Mouse (Mus musculus) limb, embryonic 12.5 days (tissue): Measurements from ENCODE around the gene S100a4. TPM values are rescaled to one million over a fixed set of nuclear protein-coding genes. Genes with fewer than 3 reads are reported as not detected.
A peak's percentile ranks its signal among the peaks of the same experiment; 100 is the strongest.

Experiments used
- ATAC-seq: fragments of 200-750 bp; cut with Nextera tagmentation; 2 replicates; pipeline ENCODE4 v1.8.0; 2017; ENCODE audit warnings: low read depth, moderate TSS enrichment; ENCODE audit not compliant: insufficient number of reproducible peaks, insufficient read depth, low FRiP score, low TSS enrichment
- H3K27ac ChIP-seq: fragments of 300-500 bp; sonication (generic); 2 replicates; pipeline ENCODE4 v1.5.1; 2016; ENCODE audit warnings: mild to moderate bottlenecking, moderate library complexity
- H3K27me3 ChIP-seq: fragments of 300-500 bp; sonication (generic); 2 replicates; pipeline ENCODE4 v1.6.1; 2016; ENCODE audit warnings: mild to moderate bottlenecking, moderate library complexity
- H3K36me3 ChIP-seq: fragments of 300-500 bp; sonication (generic); 2 replicates; pipeline ENCODE4 v1.6.1; 2016; ENCODE audit warnings: mild to moderate bottlenecking, moderate library complexity
- H3K4me1 ChIP-seq: fragments of 300-500 bp; sonication (generic); replicated peaks from 2 replicates; pipeline ENCODE4 v1.6.1; 2016
- H3K4me2 ChIP-seq: fragments of 300-500 bp; sonication (generic); 2 replicates; pipeline ENCODE4 v1.6.1; 2016; ENCODE audit warnings: mild to moderate bottlenecking, moderate library complexity
- H3K4me3 ChIP-seq: fragments of 300-500 bp; sonication (generic); replicated peaks from 2 replicates; pipeline ENCODE4 v1.5.1; 2016; ENCODE audit warnings: mild to moderate bottlenecking
- H3K9ac ChIP-seq: fragments of 300-500 bp; sonication (generic); replicated peaks from 2 replicates; pipeline ENCODE4 v1.6.1; 2016; ENCODE audit warnings: mild to moderate bottlenecking, moderate library complexity
- H3K9me3 ChIP-seq: fragments of 300-500 bp; sonication (generic); 2 replicates; pipeline ENCODE4 v1.6.1; 2016; ENCODE audit warnings: mild to moderate bottlenecking, moderate library complexity
- WGBS: fragments of 180-500 bp; shearing (Covaris S2); methylation state at CpG from one replicate; pipeline ENCODE4 v1.1.7; 2016; 5-methylcytosine and 5-hydroxymethylcytosine counted together
- polyA plus RNA-seq: library from polyadenylated mRNA; unstranded; fragments of >200 nt; fragmentation: Nextera tagmentation; extraction: Ambion mirVana; gene quantifications from 2 replicates; pipeline ENCODE4 v1.2.1, GENCODE M21; 2016

S100a4 gene
- polyA plus RNA-seq, 1 experiment from 2014 or later = 3.5 TPM

DNA sequence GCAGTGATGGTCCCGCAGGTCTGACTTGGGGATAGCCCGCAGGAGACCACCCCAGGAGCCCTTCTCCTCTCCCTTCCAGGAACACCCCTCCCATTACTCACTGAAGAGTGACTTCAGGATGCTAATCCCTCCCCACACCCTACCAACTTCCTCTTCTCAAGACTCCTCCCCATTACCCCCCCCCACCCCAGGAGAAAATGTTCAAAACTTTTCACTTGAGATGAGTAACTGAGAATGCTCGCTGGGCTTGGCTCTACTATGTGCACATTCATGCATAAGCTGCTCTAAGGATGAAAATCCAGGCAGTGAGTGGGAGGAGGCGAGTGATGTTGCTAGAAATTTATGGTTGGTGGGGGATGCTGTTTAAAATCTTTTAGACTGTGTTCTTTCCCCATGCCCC, 8.5 kb downstream of the S100a4 start:
- H3K36me3 ChIP-seq = no peaks in the 10 kb centered on the region

DNA sequence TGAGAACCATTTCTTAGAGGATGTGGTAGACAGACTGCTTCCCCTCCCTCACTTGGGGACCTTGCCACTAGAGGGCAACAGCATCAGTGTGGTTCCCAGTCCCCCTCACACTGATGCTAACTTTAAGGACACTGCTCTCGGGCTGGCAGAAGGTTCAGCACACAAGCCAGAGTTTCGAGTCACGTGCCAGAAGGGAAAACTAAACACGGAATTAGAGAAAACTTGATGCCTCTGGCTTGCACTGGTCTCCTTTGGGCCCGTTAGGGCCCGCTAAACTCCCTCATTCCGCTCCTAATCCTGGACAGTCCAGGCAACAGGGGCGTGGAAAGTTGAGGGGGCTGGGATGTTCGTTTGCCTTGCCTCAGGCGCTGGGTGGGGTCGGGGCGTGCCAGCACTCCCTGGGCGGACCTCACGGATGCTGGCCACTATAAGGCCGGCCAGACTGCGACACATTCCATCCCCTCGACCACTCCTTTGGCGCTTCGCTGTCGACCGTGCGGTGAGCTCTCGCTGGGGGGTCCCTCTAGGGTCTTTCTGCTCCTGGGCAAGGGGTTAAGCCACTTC, 9.2 kb downstream of the S100a4 start, which contains the start of gene S100a6:
Gene S100a6 (plus strand): TSS at position 155 of the 564 bp plus-strand sequence.
- Histone ChIP-seq H3K4me3 (peak within 1 kb of the TSS; percentile 42), H3K4me2 (peak within 1 kb of the TSS; percentile 78), H3K27me3 (no peaks in the 10 kb centered on the region), H3K36me3 (no peaks in the 10 kb centered on the region), H3K9me3 (0 out of 2 replicates have a peak, but pooled peaks cover 2% of the 10 kb centered on the region), H3K9ac (peak within 1 kb of the TSS; percentile 48), H3K4me1 (peaks cover 17% of the 10 kb centered on the region), H3K27ac (no peak within 1 kb of the TSS)
- WGBS = under 1% methylated on average over 23 of the region's 23 CpGs
- ATAC-seq = peak; percentile 77; the same call in 1 of the 2 replicates

More for the DNA sequence above, 8.5 kb downstream of the S100a4 start:
- H3K27ac ChIP-seq = no peak overlapping the region
- no peak overlapping the region for H3K4me2 ChIP-seq
- ATAC-seq = no peak
- 66% methylated on average over 4 of the region's 4 CpGs for WGBS
- peaks cover 17% of the 10 kb centered on the region for H3K4me1 ChIP-seq
- no peak overlapping the region for H3K9ac ChIP-seq
- no peaks in the 10 kb centered on the region for H3K9me3 ChIP-seq
- H3K4me3 ChIP-seq = no peak overlapping the region
- no peaks in the 10 kb centered on the region for H3K27me3 ChIP-seq

DNA sequence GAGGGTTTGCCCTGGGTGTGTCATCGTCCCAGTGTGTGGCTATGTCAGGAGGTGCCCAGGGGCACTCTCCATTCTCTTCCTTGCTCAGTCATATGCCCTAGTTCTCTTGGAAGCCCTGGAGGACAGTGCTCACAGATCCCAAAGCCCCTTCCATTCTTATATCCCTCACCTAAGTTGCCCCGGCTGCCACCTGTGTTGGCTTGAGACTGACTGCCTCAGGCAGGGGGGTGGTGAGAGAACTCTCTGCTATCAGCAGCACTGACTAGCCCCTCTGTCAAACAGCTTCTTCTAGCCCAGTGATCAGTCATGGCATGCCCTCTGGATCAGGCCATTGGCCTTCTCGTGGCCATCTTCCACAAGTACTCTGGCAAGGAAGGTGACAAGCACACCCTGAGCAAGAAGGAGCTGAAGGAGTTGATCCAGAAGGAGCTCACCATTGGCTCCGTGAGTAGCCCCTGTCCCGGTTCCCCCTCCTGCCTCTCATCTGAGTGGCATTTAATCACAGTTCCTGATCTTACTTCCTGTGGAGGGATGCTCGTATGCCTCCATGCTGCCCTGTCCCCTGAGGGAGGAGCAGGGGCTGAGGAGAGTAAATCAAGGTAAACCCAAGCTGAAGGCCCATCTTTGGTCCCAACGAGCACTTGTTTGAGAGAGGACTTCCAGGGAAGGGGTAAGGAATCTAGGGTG, 10.0 kb downstream of the S100a4 start:
- H3K9ac ChIP-seq = no peak overlapping the region
- no peak overlapping the region for H3K27ac ChIP-seq
- H3K9me3 ChIP-seq = 0 out of 2 replicates have a peak, but pooled peaks cover 2% of the 10 kb centered on the region
- no peaks in the 10 kb centered on the region for H3K27me3 ChIP-seq
- H3K4me1 ChIP-seq = peaks cover 17% of the 10 kb centered on the region
- peak overlapping the region; percentile 78 for H3K4me2 ChIP-seq
- H3K4me3 ChIP-seq = peak overlapping the region; percentile 42
- no peaks in the 10 kb centered on the region for H3K36me3 ChIP-seq
- 60% methylated on average over 7 of the region's 7 CpGs for WGBS
- no peak; the same call in 1 of the 2 replicates for ATAC-seq

DNA sequence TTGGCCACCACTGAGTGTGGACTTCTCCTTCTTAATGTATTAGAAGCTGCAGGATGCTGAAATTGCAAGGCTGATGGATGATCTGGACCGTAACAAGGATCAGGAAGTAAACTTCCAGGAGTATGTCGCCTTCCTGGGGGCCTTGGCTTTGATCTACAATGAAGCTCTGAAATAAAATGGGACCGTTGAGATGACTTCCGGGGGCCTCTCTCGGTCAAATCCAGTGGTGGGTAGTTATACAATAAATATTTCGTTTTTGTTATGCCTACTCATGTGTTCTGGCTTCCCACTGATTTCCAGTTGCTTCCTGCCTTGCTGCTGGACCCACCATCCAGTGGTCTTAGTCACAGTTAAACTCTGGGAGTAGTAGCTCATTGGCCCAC, 10.6 kb downstream of the S100a4 start:
- H3K4me3 ChIP-seq = no peak overlapping the region
- ATAC-seq = no peak
- no peaks in the 10 kb centered on the region for H3K36me3 ChIP-seq

DNA sequence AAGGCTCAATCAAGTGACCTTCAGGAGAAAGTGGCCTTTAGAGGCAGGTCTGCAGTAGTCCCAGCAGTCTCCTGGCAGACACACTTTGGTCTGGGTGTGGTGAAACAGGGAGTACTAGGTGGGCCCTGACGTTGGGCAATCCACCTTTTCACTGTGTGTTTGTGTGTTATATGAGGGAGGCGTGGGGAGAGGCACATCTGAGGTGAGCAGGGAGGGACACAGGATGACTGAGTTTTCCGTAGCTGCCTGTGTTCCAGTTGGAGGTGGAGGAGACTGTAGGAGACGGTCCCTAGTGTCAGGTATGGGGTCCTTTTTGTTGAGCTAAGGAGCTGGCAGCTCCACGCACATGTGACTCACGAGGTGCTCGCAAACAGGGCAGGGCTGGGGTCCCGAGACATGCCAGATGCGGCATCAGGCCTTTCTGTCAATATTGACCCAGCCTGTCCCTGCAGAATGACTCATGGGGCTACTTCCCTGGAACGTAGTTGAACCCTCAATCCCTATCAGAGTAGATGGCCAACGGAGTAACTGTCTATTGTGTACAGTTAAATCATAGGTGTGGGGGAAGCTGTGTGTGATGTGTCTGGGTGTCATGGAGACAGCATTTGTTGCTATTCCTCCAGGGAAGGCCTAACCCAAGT, 11.2 kb downstream of the S100a4 start:
- Histone ChIP-seq H3K36me3 (no peaks in the 10 kb centered on the region), H3K27me3 (no peaks in the 10 kb centered on the region), H3K9ac (no peak overlapping the region), H3K27ac (no peak overlapping the region), H3K4me1 (peaks cover 17% of the 10 kb centered on the region), H3K4me2 (no peak overlapping the region), H3K4me3 (no peak overlapping the region), H3K9me3 (0 out of 2 replicates have a peak, but pooled peaks cover 2% of the 10 kb centered on the region)
- 74% methylated on average over 11 of the region's 11 CpGs for WGBS
- ATAC-seq = no peak

More for the DNA sequence above, 10.6 kb downstream of the S100a4 start:
- WGBS = 83% methylated on average over 6 of the region's 6 CpGs
- H3K4me1 ChIP-seq = peaks cover 17% of the 10 kb centered on the region
- H3K9ac ChIP-seq = no peak overlapping the region
- no peak overlapping the region for H3K4me2 ChIP-seq
- H3K27ac ChIP-seq = no peak overlapping the region
- H3K9me3 ChIP-seq = 0 out of 2 replicates have a peak, but pooled peaks cover 2% of the 10 kb centered on the region
- no peaks in the 10 kb centered on the region for H3K27me3 ChIP-seq

DNA sequence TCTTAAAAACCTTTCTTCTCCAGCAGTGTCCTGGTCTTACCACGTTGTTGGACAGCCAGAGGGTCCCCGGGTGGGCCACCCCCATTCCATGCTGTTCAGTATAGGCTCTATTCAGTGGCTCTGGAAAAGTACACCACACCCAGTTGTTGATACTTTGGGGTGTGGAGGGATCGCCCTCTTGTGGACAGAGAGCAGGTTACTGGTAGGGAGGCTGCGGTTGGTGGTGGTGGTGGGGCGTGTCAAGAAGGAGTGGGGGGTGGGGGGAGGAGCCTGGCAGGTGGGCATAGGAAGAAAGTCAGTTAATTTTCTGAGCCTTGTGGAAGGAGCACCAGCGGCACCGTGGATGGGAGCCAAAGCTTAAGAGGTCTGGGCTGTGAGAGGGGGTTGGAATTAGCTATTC, 11.8 kb downstream of the S100a4 start:
- no peak overlapping the region for H3K9ac ChIP-seq
- H3K4me2 ChIP-seq = no peak overlapping the region
- H3K36me3 ChIP-seq = no peaks in the 10 kb centered on the region
- WGBS = 9% methylated on average over 7 of the region's 7 CpGs
- H3K4me1 ChIP-seq = peaks cover 16% of the 10 kb centered on the region
- peak; percentile 39 for ATAC-seq
- no peak overlapping the region for H3K4me3 ChIP-seq
- H3K27me3 ChIP-seq = no peaks in the 10 kb centered on the region
- 0 out of 2 replicates have a peak, but pooled peaks cover 2% of the 10 kb centered on the region for H3K9me3 ChIP-seq
- no peak overlapping the region for H3K27ac ChIP-seq

DNA sequence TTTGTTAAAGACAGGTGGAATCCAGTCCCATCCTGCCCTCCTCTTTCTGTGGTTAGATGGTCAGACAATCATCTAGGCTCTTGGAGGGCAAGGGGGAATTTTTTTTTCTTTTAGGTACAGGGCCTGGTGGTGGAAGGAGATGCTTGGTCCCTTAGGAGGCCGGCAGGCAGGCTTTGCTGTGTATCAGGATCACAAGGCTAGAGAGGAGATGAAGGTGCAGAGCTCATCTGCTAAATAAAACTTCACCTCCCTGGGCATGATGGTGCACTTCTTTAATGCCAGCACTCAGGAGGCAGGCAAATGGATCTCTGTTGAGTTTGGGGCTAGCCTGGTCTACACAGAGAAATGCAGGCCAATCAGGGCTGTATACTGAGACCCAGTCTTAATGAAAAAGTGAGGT, 12.3 kb downstream of the S100a4 start:
- H3K4me1 ChIP-seq = peaks cover 11% of the 10 kb centered on the region; the same call in 1 of the 2 replicates
- H3K9me3 ChIP-seq = 0 out of 2 replicates have a peak, but pooled peaks cover 2% of the 10 kb centered on the region
- no peak overlapping the region for H3K27ac ChIP-seq
- H3K36me3 ChIP-seq = no peaks in the 10 kb centered on the region
- H3K4me3 ChIP-seq = no peak overlapping the region
- no peaks in the 10 kb centered on the region for H3K27me3 ChIP-seq
- no peak for ATAC-seq
- H3K4me2 ChIP-seq = no peak overlapping the region
- 95% methylated on average over 1 of the region's 1 CpGs for WGBS
- no peak overlapping the region for H3K9ac ChIP-seq

DNA sequence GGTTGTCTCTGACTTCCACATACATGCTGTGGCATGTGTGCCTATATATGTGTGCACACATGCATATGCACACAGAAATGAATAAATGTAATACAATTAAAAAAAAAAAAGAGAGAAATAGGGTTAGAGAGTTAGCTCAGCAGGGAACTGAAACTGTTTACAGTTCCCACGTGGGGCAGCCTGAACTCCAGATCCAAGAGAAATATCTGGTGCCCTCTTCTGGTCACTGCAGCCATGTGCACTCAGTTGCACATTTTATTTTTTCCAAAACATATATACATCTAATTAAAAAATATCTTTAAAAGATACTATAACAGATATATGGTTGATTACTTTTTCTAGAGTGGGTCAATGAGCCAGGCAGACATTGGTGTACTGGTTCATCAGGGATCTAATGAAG, 14.0 kb downstream of the S100a4 start:
- H3K36me3 ChIP-seq = no peaks in the 10 kb centered on the region
- 22% methylated on average over 1 of the region's 1 CpGs for WGBS
- H3K4me2 ChIP-seq = no peak overlapping the region
- no peak overlapping the region for H3K4me3 ChIP-seq
- no peak overlapping the region for H3K27ac ChIP-seq
- ATAC-seq = no peak
- peaks cover 11% of the 10 kb centered on the region; the same call in 1 of the 2 replicates for H3K4me1 ChIP-seq
- no peaks in the 10 kb centered on the region for H3K27me3 ChIP-seq
- H3K9ac ChIP-seq = no peak overlapping the region
- 0 out of 2 replicates have a peak, but pooled peaks cover 2% of the 10 kb centered on the region for H3K9me3 ChIP-seq

DNA sequence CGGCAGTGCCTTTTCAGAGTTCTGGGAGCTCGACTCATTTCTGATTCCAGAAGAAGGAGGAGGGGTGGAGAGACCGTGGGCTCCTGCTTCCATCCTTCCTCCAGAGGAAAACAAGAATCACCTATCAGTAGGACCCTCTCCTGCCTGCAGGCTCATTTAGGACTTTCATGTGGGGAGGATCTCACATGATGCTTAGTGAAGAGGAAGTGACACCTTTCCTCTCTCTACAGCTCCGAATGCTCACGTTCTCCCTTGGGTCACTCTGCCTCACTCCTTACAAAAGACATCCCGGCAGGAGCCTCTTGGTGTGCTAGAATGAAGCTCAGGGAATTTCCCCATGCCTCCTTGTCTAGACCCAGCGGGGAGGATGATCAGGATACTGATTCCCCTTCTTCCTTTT, 18.0 kb downstream of the S100a4 start:
- Histone ChIP-seq H3K27me3 (no peaks in the 10 kb centered on the region), H3K4me2 (no peak overlapping the region), H3K27ac (no peak overlapping the region), H3K9me3 (0 out of 2 replicates have a peak, but pooled peaks cover 2% of the 10 kb centered on the region), H3K4me1 (peaks cover 11% of the 10 kb centered on the region), H3K9ac (no peak overlapping the region), H3K36me3 (no peaks in the 10 kb centered on the region), H3K4me3 (no peak overlapping the region)
- 55% methylated on average over 7 of the region's 7 CpGs for WGBS
- no peak for ATAC-seq

DNA sequence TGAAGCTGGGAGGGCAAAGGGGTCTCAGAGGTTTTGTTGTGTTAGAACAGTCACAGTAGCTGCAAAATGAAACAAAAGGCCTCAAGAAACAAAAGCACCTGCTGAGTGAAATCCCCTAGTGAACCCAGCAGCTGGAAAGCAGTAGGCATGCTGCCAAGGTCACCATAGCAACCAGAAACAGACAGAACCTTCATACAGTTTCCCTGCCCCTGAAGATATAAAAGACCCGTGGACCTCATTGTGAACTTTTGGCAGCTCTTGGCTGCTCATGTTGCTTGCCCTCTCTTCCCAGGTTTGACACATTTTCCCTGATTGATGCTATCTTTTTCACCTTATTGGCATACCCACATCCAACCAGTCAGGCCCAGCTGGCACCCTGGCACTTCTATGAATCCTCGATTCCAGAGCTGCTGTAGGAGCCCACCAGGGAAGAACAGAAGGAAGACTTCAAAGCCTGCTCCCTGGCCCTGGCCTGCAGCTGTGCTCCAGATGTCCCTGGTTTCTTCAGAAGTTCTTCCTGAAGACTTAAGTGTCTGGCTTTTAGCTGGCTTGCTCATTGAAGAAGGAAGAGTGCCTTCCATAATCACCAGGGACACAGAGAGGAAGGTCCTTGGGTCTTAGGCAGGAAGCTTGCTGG, 20.0 kb downstream of the S100a4 start:
- peak overlapping the region; percentile 3; the same call in 1 of the 2 replicates for H3K27ac ChIP-seq
- H3K4me2 ChIP-seq = no peak overlapping the region
- H3K4me1 ChIP-seq = peaks cover 11% of the 10 kb centered on the region
- H3K4me3 ChIP-seq = no peak overlapping the region
- H3K27me3 ChIP-seq = no peaks in the 10 kb centered on the region
- H3K36me3 ChIP-seq = no peaks in the 10 kb centered on the region
- 6% methylated on average over 2 of the region's 2 CpGs for WGBS
- H3K9me3 ChIP-seq = no peaks in the 10 kb centered on the region
- 0 out of 2 replicates have a peak, but pooled peaks have one; percentile 37 for ATAC-seq
- no peak overlapping the region for H3K9ac ChIP-seq

DNA sequence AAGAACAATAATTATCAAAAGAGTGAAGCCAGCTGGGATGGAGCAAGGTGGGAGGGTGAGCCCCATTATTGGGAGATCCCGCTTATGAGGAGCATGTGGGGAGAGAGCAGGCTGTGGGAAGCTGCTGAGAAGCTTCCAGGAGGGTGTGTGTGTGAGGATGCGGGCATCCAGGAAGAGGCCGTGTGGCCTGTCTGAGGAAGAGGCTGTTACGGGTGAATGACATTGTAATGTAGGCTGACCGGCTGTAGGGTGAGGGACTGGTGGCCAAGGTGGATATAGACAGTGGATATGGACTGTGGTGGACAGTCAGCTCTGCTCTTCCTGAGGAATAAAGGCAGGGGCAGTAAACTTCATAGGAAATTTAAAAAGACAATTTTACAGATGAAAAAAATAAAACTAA, 21.9 kb downstream of the S100a4 start:
- Histone ChIP-seq H3K4me3 (no peak overlapping the region), H3K9me3 (no peaks in the 10 kb centered on the region), H3K9ac (no peak overlapping the region; the same call in 1 of the 2 replicates), H3K4me1 (peaks cover 11% of the 10 kb centered on the region), H3K36me3 (no peaks in the 10 kb centered on the region), H3K27ac (no peak overlapping the region), H3K27me3 (no peaks in the 10 kb centered on the region), H3K4me2 (no peak overlapping the region)
- WGBS = 75% methylated on average over 5 of the region's 5 CpGs
- ATAC-seq = no peak
